8 mouse cellular contexts compared by ENCODE assay signal in the genomic region with DNA sequence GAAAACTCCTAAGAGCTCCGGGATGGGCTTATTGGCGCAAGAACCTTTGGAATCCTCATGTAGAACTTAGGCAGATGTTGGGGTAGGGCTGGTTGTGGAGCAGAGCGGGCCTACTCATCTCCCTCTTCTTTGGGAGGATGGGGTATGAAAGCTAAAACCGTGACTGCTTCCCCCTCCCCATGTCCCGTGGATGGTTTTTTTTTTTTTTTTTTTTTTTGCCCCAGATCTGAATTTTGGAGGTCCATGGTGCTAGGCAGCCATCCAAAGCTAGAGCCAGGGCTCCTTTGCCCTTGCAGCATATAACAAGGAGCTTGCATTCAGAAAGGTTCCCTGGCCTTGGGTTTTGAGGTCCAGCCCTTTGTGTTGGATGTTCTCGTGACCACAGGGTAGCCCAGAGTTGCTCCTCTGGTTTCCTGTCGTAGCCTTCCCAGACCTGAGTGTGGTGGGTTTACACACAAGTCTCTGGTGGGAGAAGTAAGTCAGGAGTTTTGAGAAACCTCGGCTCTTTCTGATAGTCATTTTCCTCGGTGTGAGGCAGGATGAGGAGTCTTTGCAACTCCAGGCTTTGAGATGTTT. TPM values are rescaled to one million over a fixed set of nuclear protein-coding genes. Genes with fewer than 3 reads are reported as not detected.
DNase-seq lines count a peak whose midpoint lies in the region; ATAC-seq lines count a peak whose summit lies in the region.

No protein-coding gene starts in this region.

- peak overlapping the region; percentile 72 for H3K4me3 ChIP-seq in kidney, embryonic 14.5 days (ENCODE audit: low read length)
- H3K4me3 ChIP-seq in hindbrain, embryonic 13.5 days, result peak overlapping the region; percentile 88
- H3K4me3 ChIP-seq in midbrain, embryonic 16.5 days (ENCODE audit: low read depth, low read length), result peak overlapping the region; percentile 92

- H3K9me3 ChIP-seq in kidney, embryonic 14.5 days (ENCODE audit: control insufficient read depth, low read length), result no peaks in the 10 kb centered on the region
- H3K9me3 ChIP-seq in hindbrain, embryonic 13.5 days, result no peaks in the 10 kb centered on the region
- H3K9me3 ChIP-seq in midbrain, embryonic 16.5 days (replicated peaks; ENCODE audit: control insufficient read depth, low read length, poor library complexity, severe bottlenecking), result no peaks in the 10 kb centered on the region

- DNase-seq in kidney, postnatal 25 days, result no peak
- peak; percentile 13 for DNase-seq in R1 (ENCODE audit: low read depth, low spot score)
- DNase-seq in urinary bladder, adult 18-20 months (ENCODE audit: low spot score in 2 of 2), result no peak
- no peak for DNase-seq in left cerebral cortex, postnatal 10 days (ENCODE audit: extremely low spot score in 1 of 2, low spot score in 2 of 2)
- no peak for DNase-seq in thymus, postnatal 14 days

- H3K27ac ChIP-seq in kidney, embryonic 14.5 days (ENCODE audit: low read depth, low read length), result peak overlapping the region; percentile 91; the same call in 1 of the 2 replicates
- H3K27ac ChIP-seq in hindbrain, embryonic 13.5 days, result peak overlapping the region; percentile 99
- no peak overlapping the region; the same call in 1 of the 2 replicates for H3K27ac ChIP-seq in midbrain, embryonic 16.5 days (ENCODE audit: low read length)

- peak overlapping the region; percentile 93 for H3K9ac ChIP-seq in kidney, embryonic 14.5 days (ENCODE audit: low read depth, low read length)
- H3K9ac ChIP-seq in hindbrain, embryonic 13.5 days, result peak overlapping the region; percentile 99
- peak overlapping the region; percentile 99 for H3K9ac ChIP-seq in midbrain, embryonic 16.5 days (ENCODE audit: low read depth, low read length)

- peaks cover 35% of the 10 kb centered on the region for H3K4me1 ChIP-seq in kidney, embryonic 14.5 days (ENCODE audit: control insufficient read depth, insufficient read depth, low read length)
- H3K4me1 ChIP-seq in hindbrain, embryonic 13.5 days (replicated peaks), result peaks cover 69% of the 10 kb centered on the region
- H3K4me1 ChIP-seq in midbrain, embryonic 16.5 days (ENCODE audit: control insufficient read depth, insufficient read depth, low read length), result peaks cover 42% of the 10 kb centered on the region

- H3K27me3 ChIP-seq in kidney, embryonic 14.5 days (ENCODE audit: control insufficient read depth, insufficient read depth, low read length), result no peaks in the 10 kb centered on the region
- no peaks in the 10 kb centered on the region for H3K27me3 ChIP-seq in hindbrain, embryonic 13.5 days
- no peaks in the 10 kb centered on the region for H3K27me3 ChIP-seq in midbrain, embryonic 16.5 days (ENCODE audit: control insufficient read depth, insufficient read depth, low read depth, low read length)

- peaks cover 28% of the 10 kb centered on the region for H3K36me3 ChIP-seq in kidney, embryonic 14.5 days (ENCODE audit: control insufficient read depth, insufficient read depth, low read length)
- H3K36me3 ChIP-seq in hindbrain, embryonic 13.5 days, result peaks cover 36% of the 10 kb centered on the region
- H3K36me3 ChIP-seq in midbrain, embryonic 16.5 days (ENCODE audit: control insufficient read depth, insufficient read depth, low read length), result peaks cover 3% of the 10 kb centered on the region

- no peak for ATAC-seq in kidney, embryonic 14.5 days (ENCODE audit: low FRiP score, low TSS enrichment)
- ATAC-seq in hindbrain, embryonic 13.5 days (ENCODE audit: low FRiP score), result no peak
- no peak for ATAC-seq in midbrain, embryonic 16.5 days

- H3K4me2 ChIP-seq in kidney, embryonic 14.5 days (replicated peaks; ENCODE audit: low read depth, low read length), result peak overlapping the region; percentile 91
- H3K4me2 ChIP-seq in hindbrain, embryonic 13.5 days, result peak overlapping the region; percentile 94
- peak overlapping the region; percentile 97 for H3K4me2 ChIP-seq in midbrain, embryonic 16.5 days (ENCODE audit: low read length)

- WGBS in kidney, embryonic 14.5 days, result 20% methylated on average over 9 of the region's 9 CpGs
- WGBS in hindbrain, embryonic 13.5 days, result 42% methylated on average over 8 of the region's 9 CpGs
- WGBS in midbrain, embryonic 16.5 days, result 45% methylated on average over 9 of the region's 9 CpGs

- intact Hi-C loops in left cerebral cortex, postnatal 10 days (cut with DNase I), result loop anchor here (5.0 kb wide), 1 partner anchor 140 kb away; a partner anchor contains a TSS

RNA-seq across cellular contexts. Expression of a gene that starts 1.4 kb away (rescaled TPM):
- polyA plus RNA-seq in kidney, embryonic 14.5 days (2014; fragmentation: Nextera tagmentation; extraction: Ambion mirVana), result 32.9 and 60.3 TPM in 2 replicates
- 67.9 and 68.8 TPM in 2 replicates for polyA plus RNA-seq in hindbrain, embryonic 13.5 days (2015; fragmentation: Nextera tagmentation; extraction: Ambion mirVana)
- 52.1 and 57.3 TPM in 2 replicates for polyA plus RNA-seq in midbrain, embryonic 16.5 days (2015; fragmentation: Nextera tagmentation; extraction: Ambion mirVana)
- 100 to 1,000 TPM; 123 to 130 TPM for total RNA-seq in left cerebral cortex, postnatal 10 days (2021)
